Mouse (Mus musculus) ovary, postnatal 10 days (tissue): ENCODE measurements around the gene Gucd1.
"Not testable (repeated sequence)": the region's sequence is repeated elsewhere in the genome, so short reads cannot be mapped to it uniquely, and the experiment has no call there.

Source experiments
- DNase-seq: peaks from one replicate; pipeline ENCODE4 v3.0.0; 2022; ENCODE audit warnings: low spot score

Gucd1 gene

DNA sequence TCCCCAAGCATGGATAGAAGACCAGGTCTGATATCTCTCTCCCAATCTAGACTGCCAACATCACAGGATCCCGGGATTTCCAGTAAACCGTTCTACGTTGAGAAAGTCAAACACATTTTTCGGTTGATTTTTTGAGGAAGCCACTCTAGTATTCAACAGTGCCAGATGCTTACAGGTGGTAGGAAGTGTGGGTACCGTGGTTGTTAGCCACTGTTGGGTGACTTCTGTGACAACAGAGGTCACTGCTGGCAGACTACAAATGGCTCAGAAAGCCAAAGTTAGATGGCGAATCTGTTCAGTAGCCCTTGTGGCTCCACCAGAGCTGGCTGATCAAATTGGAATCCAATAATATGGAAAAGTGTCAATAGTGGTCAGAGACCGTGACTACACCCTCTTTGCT, 14.1 kb downstream of the Gucd1 start:
- DNase-seq, result no peak

DNA sequence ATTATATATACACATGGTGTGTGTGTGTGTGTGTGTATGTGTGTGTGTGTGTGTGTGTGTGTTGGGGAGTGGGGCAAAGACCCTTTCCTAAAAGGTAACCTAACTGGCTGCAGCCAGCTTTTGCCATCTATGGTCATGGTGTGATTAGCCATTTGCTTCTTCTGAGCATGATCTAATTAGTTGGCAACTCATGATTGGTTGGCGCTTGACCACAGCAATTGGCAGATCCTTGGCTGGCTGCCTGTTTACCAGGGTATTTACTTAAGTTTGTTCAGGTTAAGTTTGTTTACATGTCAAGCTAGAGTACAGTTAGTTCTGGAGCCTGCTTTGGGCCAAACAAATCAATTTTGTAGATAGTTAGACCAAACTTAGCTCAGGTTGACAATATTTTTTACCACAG, 16.1 kb downstream of the Gucd1 start:
- DNase-seq, result no peak

GRCm38 (mm10) chr10:75500345-75500744, 17.4 kb downstream of the Gucd1 start:
- no peak for DNase-seq

GRCm38 (mm10) chr10:75499791-75500190, 18.0 kb downstream of the Gucd1 start:
- DNase-seq, result no peak

- DNase-seq, result not testable (repeated sequence)
These were observed 18.6 kb downstream of the Gucd1 start for GRCm38 (mm10) chr10:75499214-75499613.

GRCm38 (mm10) chr10:75495921-75496320, 21.9 kb downstream of the Gucd1 start:
- DNase-seq, result no peak

DNA sequence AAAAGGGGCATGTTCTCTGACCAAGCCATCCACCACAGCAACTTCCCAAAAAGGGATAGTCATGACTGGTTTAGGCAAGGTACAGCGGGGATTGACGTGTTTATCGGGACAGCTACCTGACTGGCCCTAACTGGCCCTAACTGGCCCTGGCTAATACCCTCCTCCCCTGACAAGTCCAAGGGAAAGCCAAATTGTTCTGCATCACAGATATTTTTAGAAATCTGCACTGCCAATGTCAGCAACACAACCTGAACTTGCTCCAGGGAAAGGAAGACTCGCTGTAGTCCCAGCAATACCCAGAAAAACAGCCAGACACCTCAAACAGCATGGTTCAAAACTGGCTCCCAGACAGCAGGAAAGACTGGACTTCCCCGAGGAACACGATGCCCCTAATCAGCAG, 22.5 kb downstream of the Gucd1 start:
- no peak for DNase-seq

- no peak for DNase-seq
These were observed 25.9 kb downstream of the Gucd1 start for GRCm38 (mm10) chr10:75491936-75492262.

GRCm38 (mm10) chr10:75491234-75491935, 26.4 kb downstream of the Gucd1 start:
- no peak for DNase-seq

DNA sequence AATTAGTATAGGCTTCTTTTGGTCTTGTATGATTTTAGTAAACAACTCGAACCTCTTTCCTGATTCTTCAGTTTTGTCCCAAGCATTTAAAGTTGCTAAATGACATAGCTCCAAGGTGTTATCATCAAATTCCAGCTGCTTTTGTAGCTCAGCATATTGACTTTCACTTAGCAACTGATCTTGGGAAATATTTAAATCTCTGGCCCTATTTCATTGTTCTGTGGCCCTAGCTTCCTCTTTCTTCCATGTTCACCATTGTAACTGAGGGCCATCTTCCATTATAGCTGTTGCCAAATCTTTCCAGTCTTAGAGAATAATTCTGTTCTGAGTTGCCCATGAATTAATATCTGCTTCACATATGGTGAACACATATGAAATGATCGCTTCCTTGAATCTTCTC, 27.0 kb downstream of the Gucd1 start:
- DNase-seq, result no peak

GRCm38 (mm10) chr10:75489522-75489921, 28.2 kb downstream of the Gucd1 start:
- no peak for DNase-seq

GRCm38 (mm10) chr10:75487131-75487530, 30.6 kb downstream of the Gucd1 start:
- no peak for DNase-seq

DNA sequence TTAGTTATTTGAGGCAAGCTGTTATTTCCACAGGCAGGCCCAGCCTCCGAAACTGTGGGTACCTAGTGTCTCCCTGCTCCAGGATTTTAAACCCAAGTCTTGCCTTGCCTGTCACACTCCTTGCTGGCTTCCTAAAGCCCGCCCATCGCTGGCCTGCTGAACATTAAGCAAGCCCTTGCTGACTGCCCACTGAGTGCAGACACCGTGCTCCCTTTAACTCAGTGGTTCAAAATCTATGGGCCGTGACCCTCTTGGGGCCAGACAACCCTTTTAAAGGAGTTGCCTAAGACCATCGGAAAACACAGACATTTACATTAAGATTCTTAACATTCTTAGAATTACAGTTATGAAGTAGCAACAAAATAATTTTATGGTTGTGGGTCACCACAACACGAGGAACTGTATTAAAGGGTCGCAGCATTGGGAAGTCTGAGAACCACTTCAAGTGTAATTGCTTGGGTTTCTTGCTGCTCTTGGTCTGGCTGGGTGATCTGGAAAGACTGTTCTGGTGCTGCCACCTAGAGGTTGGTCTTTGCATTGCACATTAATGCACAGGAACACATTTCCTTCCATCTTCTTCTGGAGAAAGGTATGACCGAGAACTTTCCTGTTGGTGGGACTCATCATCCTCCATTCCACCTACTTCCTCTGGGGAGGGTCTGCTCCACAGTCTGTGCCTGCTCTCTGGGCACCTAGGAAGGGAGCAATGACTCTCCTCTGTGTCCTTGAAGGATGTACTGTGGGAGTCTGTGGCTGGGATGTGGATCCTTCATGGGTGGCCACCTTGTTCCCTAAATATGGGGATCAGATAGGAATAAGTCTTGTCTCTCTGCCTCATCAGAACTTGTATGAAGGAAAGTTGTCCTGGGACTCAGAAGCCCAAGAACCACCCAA, 31.4 kb downstream of the Gucd1 start:
- peak; percentile 57 for DNase-seq

DNA sequence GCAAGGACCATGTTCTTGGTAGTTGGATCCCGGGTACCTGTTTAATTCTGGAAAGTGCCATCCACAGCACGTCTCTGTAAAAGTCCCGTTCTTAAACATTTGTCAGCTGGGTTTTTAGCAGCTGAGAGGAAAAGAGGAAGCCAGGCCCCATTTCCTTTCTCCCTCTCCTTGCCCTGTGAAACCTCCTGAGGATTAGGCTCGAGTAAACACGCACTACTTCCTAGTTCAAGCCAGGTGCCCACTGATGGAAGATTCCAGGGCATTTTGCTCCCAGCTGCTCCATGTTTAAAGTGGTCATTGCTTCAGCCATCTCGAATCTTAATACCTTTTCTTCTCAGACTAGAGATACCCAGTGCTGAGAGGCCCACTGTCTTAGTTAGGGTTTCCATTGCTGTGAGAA, 33.0 kb downstream of the Gucd1 start:
- DNase-seq, result no peak

GRCm38 (mm10) chr10:75484066-75484465, 33.7 kb downstream of the Gucd1 start:
- DNase-seq, result no peak

- no peak for DNase-seq
These were observed 34.8 kb downstream of the Gucd1 start for GRCm38 (mm10) chr10:75482919-75483483.

DNA sequence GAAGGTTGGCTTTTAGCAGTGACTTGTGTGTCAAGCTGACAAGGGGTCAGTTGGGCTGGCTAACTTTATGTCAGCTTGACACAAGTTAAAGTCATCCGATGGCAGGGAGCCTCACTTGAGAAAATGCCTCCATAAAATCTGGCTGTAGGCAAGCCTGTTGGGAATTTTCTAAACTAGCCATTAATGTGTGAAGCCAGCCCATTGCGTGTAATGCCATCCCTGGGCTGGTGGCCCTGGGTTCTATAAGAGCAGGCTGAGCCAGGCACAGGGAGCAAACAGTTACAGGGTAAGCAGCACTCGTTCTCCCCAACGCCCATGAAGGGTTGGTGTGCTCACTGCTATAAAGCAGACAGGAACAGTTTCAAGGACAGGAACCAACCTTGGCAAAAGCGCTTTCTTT, 35.5 kb downstream of the Gucd1 start:
- no peak for DNase-seq

DNA sequence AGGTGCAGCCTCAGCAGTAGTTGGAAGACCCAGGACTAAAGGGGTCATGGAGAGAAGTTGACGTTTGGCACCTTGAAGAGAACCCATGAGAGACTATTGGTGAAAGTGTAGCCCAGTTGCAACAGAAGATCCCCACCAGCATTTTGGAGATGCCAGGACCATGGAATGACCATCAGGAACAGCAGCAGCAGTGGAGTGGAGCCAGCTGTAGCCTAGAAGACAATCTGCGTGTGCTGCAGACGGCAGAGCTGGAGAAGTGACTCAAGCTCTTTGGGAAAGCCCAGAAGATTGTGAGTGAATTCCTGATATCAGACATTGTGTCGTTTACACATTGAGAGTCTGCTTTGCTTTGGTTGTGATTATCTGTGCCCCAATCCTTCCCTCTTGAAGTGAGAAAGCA, 36.1 kb downstream of the Gucd1 start:
- no peak for DNase-seq

DNA sequence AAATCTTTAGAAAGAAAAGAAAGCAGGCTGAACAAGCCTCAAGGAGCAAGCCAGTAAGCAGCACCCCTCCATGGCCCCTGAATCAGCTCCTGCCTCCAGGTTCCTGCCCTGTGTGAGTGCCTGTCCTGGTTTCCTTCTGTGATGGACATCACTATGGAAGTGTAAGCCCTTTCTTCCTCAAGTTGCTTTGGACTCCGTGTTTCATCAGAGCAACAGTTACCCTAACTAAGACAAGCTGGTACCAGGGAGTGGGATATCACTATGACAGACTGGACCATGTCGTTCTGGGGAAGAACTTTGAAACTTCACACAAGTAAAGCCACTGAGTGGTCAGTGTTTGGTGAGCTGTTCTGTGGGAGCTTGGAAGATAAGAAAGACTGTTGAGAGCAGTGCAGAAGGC, 37.8 kb downstream of the Gucd1 start:
- no peak for DNase-seq

DNA sequence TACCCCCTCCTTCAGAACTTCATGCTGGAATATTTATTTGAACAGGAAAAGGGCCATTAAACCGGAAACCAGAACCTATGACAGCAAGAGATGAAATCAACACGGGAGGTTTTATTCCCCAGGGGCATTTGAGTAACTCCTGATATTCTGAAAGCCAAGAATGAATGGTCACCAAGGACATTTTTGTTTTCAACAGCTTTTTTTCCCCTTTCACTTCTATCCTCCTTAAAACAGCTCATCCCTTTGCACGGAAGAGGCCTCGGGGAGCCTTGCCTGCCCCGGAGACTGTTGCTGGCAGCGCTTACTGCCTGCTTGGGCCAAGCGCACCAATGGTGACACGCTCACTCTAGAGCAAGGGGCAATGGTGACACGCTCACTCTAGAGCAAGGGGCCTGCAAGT, 40.7 kb downstream of the Gucd1 start:
- DNase-seq, result no peak

GRCm38 (mm10) chr10:75475139-75475850, 42.5 kb downstream of the Gucd1 start:
- DNase-seq, result not testable (repeated sequence)

- DNase-seq, result no peak
These were observed 43.2 kb downstream of the Gucd1 start for GRCm38 (mm10) chr10:75474571-75474970.

DNA sequence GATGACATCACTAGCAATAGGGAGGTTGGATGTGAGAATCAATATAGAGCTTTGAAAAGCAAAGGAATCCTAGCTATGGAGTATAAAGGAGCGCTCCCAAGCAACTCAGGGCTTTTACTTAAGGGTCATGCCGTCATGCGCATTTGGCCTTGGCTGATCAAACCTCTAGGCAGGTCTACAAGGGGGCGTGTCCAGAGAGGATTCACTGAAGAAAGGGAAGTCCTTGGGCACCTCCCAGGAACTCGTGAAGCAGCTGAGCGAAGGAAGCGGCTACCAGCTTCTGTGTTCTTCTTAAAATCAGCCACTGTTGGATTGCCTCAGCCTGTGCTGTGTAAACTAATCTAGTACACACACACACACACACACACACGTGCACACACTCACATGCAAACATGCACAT, 44.4 kb downstream of the Gucd1 start:
- DNase-seq, result no peak
